Mouse (Mus musculus) skeletal muscle tissue, adult 2 months (tissue): Measurements from ENCODE around the gene Zc3h10.

Experiments used
- DNase-seq: peaks from one replicate; pipeline ENCODE4 v3.0.0-alpha.2; 2012; ENCODE audit warnings: low read depth, low spot score

Gene Zc3h10

GRCm38 (mm10) chr10:128547361-128548032 lies at the start of gene Zc3h10:
Zc3h10 (minus strand) TSS chr10:128547774.
- DNase-seq, result peak; percentile 98

- no peak for DNase-seq
Measured at GRCm38 (mm10) chr10:128592797-128593196, 45.2 kb upstream of the Zc3h10 start.

GRCm38 (mm10) chr10:128591436-128591835 lies 43.9 kb upstream of the Zc3h10 start:
- DNase-seq, result no peak

GRCm38 (mm10) chr10:128590193-128590690 lies 42.7 kb upstream of the Zc3h10 start:
- DNase-seq, result no peak

- no peak for DNase-seq
Measured at GRCm38 (mm10) chr10:128589464-128590192, 42.1 kb upstream of the Zc3h10 start, which contains the start of gene Erbb3. Erbb3 (minus strand) TSS chr10:128589652.

GRCm38 (mm10) chr10:128588775-128589463 lies 41.3 kb upstream of the Zc3h10 start:
- DNase-seq, result no peak

- DNase-seq, result no peak
Measured at GRCm38 (mm10) chr10:128588136-128588535, 40.6 kb upstream of the Zc3h10 start.

GRCm38 (mm10) chr10:128587697-128588096 lies 40.1 kb upstream of the Zc3h10 start:
- no peak for DNase-seq

- no peak for DNase-seq
Measured at GRCm38 (mm10) chr10:128587120-128587519, 39.5 kb upstream of the Zc3h10 start.

- DNase-seq, result no peak
Measured at GRCm38 (mm10) chr10:128586546-128586945, 39.0 kb upstream of the Zc3h10 start.

GRCm38 (mm10) chr10:128584386-128584785 lies 36.8 kb upstream of the Zc3h10 start:
- DNase-seq, result no peak

- DNase-seq, result peak; percentile 74
Measured at GRCm38 (mm10) chr10:128583644-128584043, 36.1 kb upstream of the Zc3h10 start.

- DNase-seq, result no peak
Measured at GRCm38 (mm10) chr10:128579731-128580130, 32.2 kb upstream of the Zc3h10 start.

GRCm38 (mm10) chr10:128579298-128579697 lies 31.7 kb upstream of the Zc3h10 start:
- DNase-seq, result no peak

- no peak for DNase-seq
Measured at GRCm38 (mm10) chr10:128578330-128578729, 30.8 kb upstream of the Zc3h10 start.

- DNase-seq, result no peak
Measured at GRCm38 (mm10) chr10:128575063-128575462, 27.5 kb upstream of the Zc3h10 start.

- DNase-seq, result peak; percentile 96
Measured at GRCm38 (mm10) chr10:128565788-128566531, 18.4 kb upstream of the Zc3h10 start, which contains the start of gene Pa2g4. Pa2g4 (minus strand) TSS chr10:128565987.

GRCm38 (mm10) chr10:128565206-128565787 lies 17.7 kb upstream of the Zc3h10 start:
- no peak for DNase-seq

- DNase-seq, result no peak
Measured at GRCm38 (mm10) chr10:128563544-128563943, 16.0 kb upstream of the Zc3h10 start.

GRCm38 (mm10) chr10:128556963-128557362 lies 9.4 kb upstream of the Zc3h10 start:
- DNase-seq, result no peak

- no peak for DNase-seq
Measured at GRCm38 (mm10) chr10:128556286-128556685, 8.7 kb upstream of the Zc3h10 start.
